Mouse (Mus musculus) forebrain, embryonic 16.5 days (tissue): Measurements from ENCODE around the gene Mier1. TPM values are rescaled to one million over a fixed set of nuclear protein-coding genes. Genes with fewer than 3 reads are reported as not detected.

Source experiments
- ATAC-seq: fragments of 200-750 bp; cut with Nextera tagmentation; 2 replicates; pipeline ENCODE4 v1.8.0; 2017; ENCODE audit warnings: mild to moderate bottlenecking, moderate library complexity
- H3K27ac ChIP-seq: fragments of 300-500 bp; sonication (generic); 2 replicates; pipeline ENCODE4 v1.5.1; 2014; ENCODE audit warnings: low read length, control low read depth
- H3K27me3 ChIP-seq: fragments of 300-500 bp; sonication (generic); replicated peaks from 2 replicates; pipeline ENCODE4 v1.6.1; 2014; ENCODE audit warnings: low read length; ENCODE audit not compliant: control insufficient read depth, insufficient read depth
- H3K36me3 ChIP-seq: fragments of 300-500 bp; sonication (generic); 2 replicates; pipeline ENCODE4 v1.6.1; 2014; ENCODE audit not compliant: control insufficient read depth, insufficient read depth
- H3K4me1 ChIP-seq: fragments of 300-500 bp; sonication (generic); replicated peaks from 2 replicates; pipeline ENCODE4 v1.6.1; 2014; ENCODE audit warnings: low read length; ENCODE audit not compliant: control insufficient read depth, insufficient read depth
- H3K4me2 ChIP-seq: fragments of 300-500 bp; sonication (generic); 2 replicates; pipeline ENCODE4 v1.6.1; 2014; ENCODE audit warnings: mild to moderate bottlenecking, low read length, control low read depth
- H3K4me3 ChIP-seq: fragments of 300-500 bp; sonication (generic); replicated peaks from 2 replicates; pipeline ENCODE4 v1.5.1; 2014; ENCODE audit warnings: mild to moderate bottlenecking, low read length, control low read depth
- H3K9ac ChIP-seq: fragments of 300-500 bp; sonication (generic); replicated peaks from 2 replicates; pipeline ENCODE4 v1.6.1; 2014; ENCODE audit warnings: low read depth, low read length, control low read depth
- H3K9me3 ChIP-seq: fragments of 300-500 bp; sonication (generic); 2 replicates; pipeline ENCODE4 v1.6.1; 2016; ENCODE audit warnings: low read length; ENCODE audit not compliant: control insufficient read depth
- WGBS: fragments of 180-500 bp; shearing (Covaris S2); extraction: QIAGEN DNeasy Blood & Tissue Kit; methylation state at CpG from one replicate; pipeline ENCODE4 v1.1.7; 2014; 5-methylcytosine and 5-hydroxymethylcytosine counted together
- polyA plus RNA-seq: library from polyadenylated mRNA; unstranded; fragments of >200 nt; fragmentation: Nextera tagmentation; extraction: Ambion mirVana; gene quantifications from 2 replicates; pipeline ENCODE4 v1.2.1, GENCODE M21; 2015

Mier1 gene
- 34.0 and 38.7 TPM in 2 replicates for polyA plus RNA-seq

GRCm38 (mm10) chr4:103114184-103115111 lies at the start of gene Mier1, which contains the start of gene Wdr78:
Gene Mier1, plus strand, starts transcription at chr4:103114390.
Gene Wdr78, minus strand, starts transcription at chr4:103114555.
- H3K4me2 ChIP-seq, result peak within 1 kb of the TSS; percentile 75
- H3K27me3 ChIP-seq, result no peaks in the 10 kb centered on the region
- H3K4me3 ChIP-seq, result peak within 1 kb of the TSS; percentile 92
- H3K4me1 ChIP-seq, result peaks cover 28% of the 10 kb centered on the region
- no peaks in the 10 kb centered on the region for H3K9me3 ChIP-seq
- H3K9ac ChIP-seq, result peak within 1 kb of the TSS; percentile 97
- peak; percentile 99 for ATAC-seq
- no peaks in the 10 kb centered on the region for H3K36me3 ChIP-seq
- under 1% methylated on average over 79 of the region's 90 CpGs for WGBS
- H3K27ac ChIP-seq, result peak within 1 kb of the TSS; percentile 100

GRCm38 (mm10) chr4:103064421-103064820 lies 49.8 kb upstream of the Mier1 start:
- no peak for ATAC-seq
- Histone ChIP-seq H3K9me3 (no peaks in the 10 kb centered on the region), H3K4me2 (no peak overlapping the region), H3K4me3 (no peak overlapping the region), H3K9ac (no peak overlapping the region), H3K27me3 (no peaks in the 10 kb centered on the region), H3K4me1 (no peaks in the 10 kb centered on the region), H3K36me3 (no peaks in the 10 kb centered on the region), H3K27ac (no peak overlapping the region)
- WGBS, result 78% methylated on average over 2 of the region's 2 CpGs

DNA sequence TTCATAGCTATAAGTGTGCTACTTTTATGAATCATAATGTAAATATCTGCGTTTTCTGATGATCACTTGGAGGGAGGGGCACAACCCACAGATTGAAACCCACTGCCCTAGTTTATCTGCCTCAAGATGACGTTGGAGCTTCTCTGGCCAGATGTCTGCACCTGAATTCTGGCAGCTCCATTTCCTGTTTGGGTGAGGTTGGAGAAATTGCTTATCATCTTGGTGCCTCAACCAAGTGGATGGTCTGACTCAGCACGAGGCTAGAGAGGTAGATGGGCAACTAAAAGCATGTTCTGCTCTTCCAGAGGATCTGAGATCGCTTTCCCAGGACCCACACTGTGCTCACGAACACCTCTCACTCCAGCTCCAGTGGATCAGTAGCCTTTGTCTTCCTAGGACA lies 49.2 kb upstream of the Mier1 start:
- Histone ChIP-seq H3K27ac (no peak overlapping the region), H3K9me3 (no peaks in the 10 kb centered on the region), H3K4me2 (no peak overlapping the region), H3K9ac (no peak overlapping the region), H3K27me3 (no peaks in the 10 kb centered on the region), H3K4me3 (no peak overlapping the region), H3K4me1 (no peaks in the 10 kb centered on the region), H3K36me3 (no peaks in the 10 kb centered on the region)
- WGBS, result 87% methylated on average over 5 of the region's 5 CpGs
- no peak for ATAC-seq

DNA sequence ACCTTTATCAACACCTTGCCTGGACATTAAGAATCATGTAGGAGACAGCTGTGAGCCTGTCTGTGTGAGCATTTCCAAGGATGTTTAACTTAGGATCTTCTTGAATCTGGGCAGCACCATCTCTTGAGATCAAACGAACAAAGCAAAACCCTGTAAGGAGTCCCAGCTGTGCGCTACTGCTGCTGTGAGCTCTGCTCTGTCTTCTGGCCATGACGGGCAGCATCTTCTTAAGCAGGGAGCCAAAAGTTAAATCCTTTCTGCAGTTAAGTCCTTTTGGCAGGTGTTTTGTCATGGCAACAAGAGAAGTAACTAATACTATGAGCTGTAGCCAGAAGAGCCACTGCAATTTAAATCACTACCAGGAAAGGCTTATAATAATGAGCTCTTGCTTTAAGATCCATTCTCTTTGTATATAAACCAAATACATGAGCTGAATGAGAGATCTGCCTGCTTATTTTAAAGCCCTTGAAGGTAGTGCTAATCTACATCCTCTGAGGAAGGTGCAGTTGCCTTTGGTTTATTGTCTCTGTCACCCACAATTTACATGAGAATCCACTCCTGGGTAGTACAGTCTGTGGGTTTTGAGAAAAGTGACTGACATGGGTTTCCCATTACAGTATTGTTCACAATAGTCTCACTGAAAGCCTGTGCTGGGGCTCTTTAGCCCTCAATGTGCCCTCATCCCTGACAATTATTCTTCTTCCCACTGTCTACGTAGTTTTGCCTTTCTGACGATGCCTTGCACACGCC lies 46.1 kb upstream of the Mier1 start:
- Histone ChIP-seq H3K4me3 (no peak overlapping the region), H3K4me2 (no peak overlapping the region), H3K9ac (no peak overlapping the region), H3K9me3 (no peaks in the 10 kb centered on the region), H3K4me1 (no peaks in the 10 kb centered on the region), H3K36me3 (no peaks in the 10 kb centered on the region), H3K27me3 (no peaks in the 10 kb centered on the region), H3K27ac (no peak overlapping the region)
- WGBS, result 38% methylated on average over 6 of the region's 6 CpGs
- ATAC-seq, result no peak

DNA sequence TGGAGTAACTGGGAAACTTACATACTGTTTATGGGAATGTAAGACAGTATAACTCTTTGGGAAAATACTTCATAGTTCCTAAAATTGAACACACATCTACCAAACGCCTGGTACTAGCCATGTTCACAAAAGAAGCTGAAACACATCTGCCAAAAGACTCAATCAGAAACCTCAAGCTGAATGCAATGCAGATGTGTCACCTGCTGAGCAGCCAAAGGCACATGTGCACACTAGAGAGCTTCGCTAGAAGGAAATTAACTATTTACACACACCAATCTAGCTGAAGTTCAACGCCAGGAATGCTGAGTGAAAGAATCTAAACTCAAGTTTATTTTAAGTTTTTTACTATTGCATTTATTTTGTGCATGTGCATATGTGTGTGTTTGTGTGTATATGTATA lies 43.6 kb upstream of the Mier1 start:
- 64% methylated on average over 3 of the region's 3 CpGs for WGBS
- H3K27me3 ChIP-seq, result no peaks in the 10 kb centered on the region
- no peak overlapping the region for H3K4me2 ChIP-seq
- no peaks in the 10 kb centered on the region for H3K4me1 ChIP-seq
- no peak overlapping the region for H3K9ac ChIP-seq
- no peaks in the 10 kb centered on the region for H3K9me3 ChIP-seq
- H3K4me3 ChIP-seq, result no peak overlapping the region
- H3K27ac ChIP-seq, result no peak overlapping the region
- ATAC-seq, result no peak
- H3K36me3 ChIP-seq, result no peaks in the 10 kb centered on the region

GRCm38 (mm10) chr4:103085237-103085636 lies 29.0 kb upstream of the Mier1 start:
- H3K36me3 ChIP-seq, result no peaks in the 10 kb centered on the region
- H3K9me3 ChIP-seq, result no peaks in the 10 kb centered on the region
- ATAC-seq, result no peak
- WGBS, result 92% methylated on average over 5 of the region's 5 CpGs
- H3K27me3 ChIP-seq, result no peaks in the 10 kb centered on the region
- no peaks in the 10 kb centered on the region for H3K4me1 ChIP-seq
- no peak overlapping the region for H3K9ac ChIP-seq
- no peak overlapping the region for H3K4me2 ChIP-seq
- H3K4me3 ChIP-seq, result no peak overlapping the region
- no peak overlapping the region for H3K27ac ChIP-seq

DNA sequence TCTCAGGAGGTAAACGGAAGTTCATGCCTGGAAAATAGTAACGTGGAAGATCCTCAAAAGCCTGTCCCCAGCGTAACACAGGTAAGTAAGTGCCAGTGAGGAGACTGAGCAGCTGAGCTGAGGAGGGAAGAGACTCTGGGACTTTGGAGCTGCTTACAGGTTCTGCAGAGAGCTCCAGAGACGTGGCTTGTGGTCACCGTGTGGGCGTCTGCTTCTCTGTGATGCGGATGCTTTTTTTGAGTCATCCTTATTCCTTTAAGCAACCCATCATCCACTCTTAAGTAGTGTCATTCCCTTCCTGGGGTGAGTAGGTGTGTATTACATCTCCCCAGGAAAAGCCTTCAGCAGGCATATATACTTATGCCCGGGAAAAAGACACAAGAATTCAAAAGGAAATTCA lies 18.3 kb upstream of the Mier1 start:
- ATAC-seq, result no peak
- H3K9me3 ChIP-seq, result no peaks in the 10 kb centered on the region
- no peak overlapping the region for H3K9ac ChIP-seq
- no peak overlapping the region for H3K4me2 ChIP-seq
- H3K27me3 ChIP-seq, result no peaks in the 10 kb centered on the region
- no peaks in the 10 kb centered on the region for H3K4me1 ChIP-seq
- no peak overlapping the region for H3K4me3 ChIP-seq
- no peaks in the 10 kb centered on the region for H3K36me3 ChIP-seq
- WGBS, result 89% methylated on average over 8 of the region's 8 CpGs
- H3K27ac ChIP-seq, result no peak overlapping the region

DNA sequence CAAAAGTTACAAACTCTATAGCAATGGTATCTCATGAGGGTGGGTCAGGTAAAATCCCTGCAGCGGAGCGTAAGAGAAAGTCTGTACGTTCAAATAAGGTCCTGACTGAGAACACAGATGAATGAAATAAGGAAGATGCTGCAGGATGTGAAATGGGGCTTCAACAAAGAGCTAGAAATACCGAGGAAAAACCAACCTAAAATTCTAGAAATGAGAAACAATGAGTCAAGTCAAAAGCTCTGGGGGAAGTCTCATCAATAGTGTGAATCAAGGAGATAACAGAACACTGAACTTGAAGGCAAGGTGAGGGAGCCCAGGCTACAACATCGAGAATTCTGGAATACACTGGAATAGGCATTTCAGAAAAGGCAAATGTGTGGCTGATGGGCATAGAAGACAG lies 15.7 kb upstream of the Mier1 start:
- Histone ChIP-seq H3K4me3 (no peak overlapping the region), H3K4me2 (no peak overlapping the region), H3K36me3 (no peaks in the 10 kb centered on the region), H3K27ac (no peak overlapping the region), H3K4me1 (no peaks in the 10 kb centered on the region), H3K9me3 (no peaks in the 10 kb centered on the region), H3K9ac (no peak overlapping the region), H3K27me3 (no peaks in the 10 kb centered on the region)
- WGBS, result 90% methylated on average over 5 of the region's 5 CpGs
- ATAC-seq, result no peak

DNA sequence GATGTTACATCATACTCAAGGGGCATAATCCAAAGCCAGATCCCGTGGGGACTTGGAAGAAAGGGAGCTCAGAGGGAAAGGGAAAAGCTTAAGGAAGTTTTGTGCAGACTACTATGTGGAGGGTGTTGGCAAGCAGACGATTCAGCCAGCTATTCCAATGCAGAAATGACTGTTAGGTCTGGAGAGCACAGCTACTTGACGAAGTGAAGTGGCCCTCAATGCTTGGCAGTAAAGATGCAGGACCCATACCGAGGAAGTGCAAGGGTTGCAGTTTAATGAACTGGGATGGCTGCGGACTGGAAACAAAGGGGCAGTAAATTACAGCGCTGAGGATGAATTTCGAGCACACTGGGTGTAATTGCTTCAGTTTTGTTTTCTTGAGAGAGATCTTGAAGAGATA lies 1.5 kb upstream of the Mier1 start:
- no peak overlapping the region for H3K27ac ChIP-seq
- no peak for ATAC-seq
- no peaks in the 10 kb centered on the region for H3K27me3 ChIP-seq
- no peak overlapping the region for H3K9ac ChIP-seq
- no peaks in the 10 kb centered on the region for H3K36me3 ChIP-seq
- H3K4me1 ChIP-seq, result peaks cover 24% of the 10 kb centered on the region
- H3K4me2 ChIP-seq, result peak overlapping the region; percentile 73
- no peaks in the 10 kb centered on the region for H3K9me3 ChIP-seq
- WGBS, result 24% methylated on average over 7 of the region's 7 CpGs
- peak overlapping the region; percentile 92 for H3K4me3 ChIP-seq
